19 mouse cellular contexts compared by ENCODE assay signal in the genomic region with DNA sequence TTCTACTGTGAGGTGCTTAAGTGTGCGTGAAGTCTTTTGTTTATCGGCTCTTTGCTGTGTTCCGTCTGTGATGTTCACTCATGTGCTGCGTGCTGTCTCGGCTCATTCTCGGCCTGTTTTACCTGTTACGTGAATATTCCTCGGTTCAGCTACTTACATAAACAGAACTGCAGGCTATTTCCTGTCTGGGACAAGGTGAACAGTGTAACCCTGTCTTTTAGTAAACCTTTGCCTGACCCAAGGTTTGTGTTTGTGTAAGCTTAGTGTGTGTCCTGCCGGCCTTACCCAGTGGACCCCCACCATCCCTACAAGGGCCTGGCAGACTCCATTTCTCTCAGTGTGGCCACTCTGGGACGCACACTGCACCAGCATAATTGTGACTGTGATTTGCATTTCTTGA. TPM values are rescaled to one million over a fixed set of nuclear protein-coding genes. Genes with fewer than 3 reads are reported as not detected.
"Had no signal": no experiment of that assay in that cellular context is flagged by ENCODE, and none has a peak within 500 bp of the region (broad histone marks: within the 10 kb centered on the region; RNA-seq: fewer than 3 reads in every experiment).

No protein-coding gene starts in this region.

- H3K4me1 ChIP-seq: midbrain, embryonic 10.5 days; midbrain, embryonic 13.5 days; neural tube, embryonic 15.5 days had no signal

- H3K4me2 ChIP-seq: lung, embryonic 14.5 days; midbrain, embryonic 13.5 days; neural tube, embryonic 13.5 days; neural tube, embryonic 15.5 days had no signal

- ATAC-seq: midbrain, embryonic 13.5 days; midbrain, embryonic 16.5 days had no signal

- DNase-seq: lung, adult 18-20 months; lung, embryonic 14.5 days; lung, postnatal 10 days; lung, postnatal 4 days; retina, postnatal 1 day; right cerebral cortex, adult 18-20 months; right cerebral cortex, postnatal 25 days; right cerebral cortex, postnatal 4 days; spleen, adult 18-20 months; thymus, adult 18-20 months; thymus, postnatal 14 days; thymus, postnatal 36 days had no signal

- H3K4me3 ChIP-seq: midbrain, embryonic 10.5 days; midbrain, embryonic 13.5 days; myocyte; neural tube, embryonic 13.5 days; neural tube, embryonic 15.5 days had no signal

- H3K27me3 ChIP-seq: midbrain, embryonic 13.5 days; neural tube, embryonic 13.5 days; neural tube, embryonic 15.5 days had no signal

- H3K36me3 ChIP-seq: midbrain, embryonic 10.5 days; midbrain, embryonic 13.5 days; neural tube, embryonic 13.5 days had no signal

- H3K27ac ChIP-seq: midbrain, embryonic 10.5 days; midbrain, embryonic 13.5 days; neural tube, embryonic 13.5 days; neural tube, embryonic 15.5 days had no signal

- H3K9ac ChIP-seq: lung, embryonic 14.5 days; midbrain, embryonic 13.5 days; neural tube, embryonic 13.5 days; neural tube, embryonic 15.5 days had no signal

- H3K9me3 ChIP-seq: midbrain, embryonic 10.5 days; midbrain, embryonic 13.5 days; neural tube, embryonic 13.5 days; neural tube, embryonic 15.5 days had no signal

RNA-seq across cellular contexts. Expression of a gene that starts 28.7 kb away (rescaled TPM):
- polyA plus RNA-seq: liver, embryonic 16.5 days; midbrain, embryonic 10.5 days had no signal
